Mouse (Mus musculus) limb, embryonic 15.5 days (tissue): ENCODE results near the gene Hibadh. TPM values are rescaled to one million over a fixed set of nuclear protein-coding genes. Genes with fewer than 3 reads are reported as not detected.
A peak's percentile ranks its signal among the peaks of the same experiment; 100 is the strongest.

Experiments
- ATAC-seq: fragments of 200-750 bp; cut with Nextera tagmentation; 2 replicates; pipeline ENCODE4 v1.8.0; 2017; ENCODE audit warnings: low read depth, moderate TSS enrichment; ENCODE audit not compliant: insufficient number of reproducible peaks, low FRiP score, low TSS enrichment
- H3K27ac ChIP-seq: fragments of 300-500 bp; sonication (generic); 2 replicates; pipeline ENCODE4 v1.5.1; 2015; ENCODE audit warnings: moderate library complexity, mild to moderate bottlenecking, inconsistent platforms
- H3K27me3 ChIP-seq: fragments of 300-500 bp; sonication (generic); 2 replicates; pipeline ENCODE4 v1.6.1; 2015; ENCODE audit warnings: inconsistent platforms
- H3K36me3 ChIP-seq: fragments of 300-500 bp; sonication (generic); 2 replicates; pipeline ENCODE4 v1.6.1; 2015; ENCODE audit warnings: inconsistent platforms
- H3K4me1 ChIP-seq: fragments of 300-500 bp; sonication (generic); 2 replicates; pipeline ENCODE4 v1.6.1; 2015; ENCODE audit warnings: inconsistent platforms
- H3K4me2 ChIP-seq: fragments of 300-500 bp; sonication (generic); 2 replicates; pipeline ENCODE4 v1.6.1; 2015; ENCODE audit warnings: mild to moderate bottlenecking, inconsistent platforms
- H3K4me3 ChIP-seq: fragments of 300-500 bp; sonication (generic); 2 replicates; pipeline ENCODE4 v1.5.1; 2015; ENCODE audit warnings: mild to moderate bottlenecking, inconsistent platforms
- H3K9ac ChIP-seq: fragments of 300-500 bp; sonication (generic); 2 replicates; pipeline ENCODE4 v1.6.1; 2015; ENCODE audit warnings: inconsistent platforms
- H3K9me3 ChIP-seq: fragments of 300-500 bp; sonication (generic); 2 replicates; pipeline ENCODE4 v1.6.1; 2016; ENCODE audit warnings: inconsistent platforms
- WGBS: fragments of 180-500 bp; shearing (Covaris S2); methylation state at CpG from one replicate; pipeline ENCODE4 v1.1.7; 2015; 5-methylcytosine and 5-hydroxymethylcytosine counted together
- polyA plus RNA-seq: library from polyadenylated mRNA; unstranded; fragments of >200 nt; fragmentation: Nextera tagmentation; extraction: Ambion mirVana; gene quantifications from 2 replicates; pipeline ENCODE4 v1.2.1, GENCODE M21; 2015

Hibadh gene
- polyA plus RNA-seq, 1 experiment from 2014 or later = 85.9 TPM

- peaks cover 5% of the 10 kb centered on the region; the same call in 1 of the 2 replicates for H3K4me1 ChIP-seq
- 85% methylated on average over 7 of the region's 7 CpGs for WGBS
- H3K9ac ChIP-seq = no peak overlapping the region
- no peak for ATAC-seq
- H3K9me3 ChIP-seq = no peaks in the 10 kb centered on the region
- peaks cover 7% of the 10 kb centered on the region; the same call in 1 of the 2 replicates for H3K27me3 ChIP-seq
- H3K27ac ChIP-seq = no peak overlapping the region
- H3K4me2 ChIP-seq = no peak overlapping the region
- no peaks in the 10 kb centered on the region for H3K36me3 ChIP-seq
- no peak overlapping the region for H3K4me3 ChIP-seq
Observed at GRCm38 (mm10) chr6:52507946-52508345, 132.2 kb downstream of the Hibadh start.

- WGBS = 67% methylated on average over 5 of the region's 5 CpGs
- peaks cover 5% of the 10 kb centered on the region; the same call in 1 of the 2 replicates for H3K4me1 ChIP-seq
- no peaks in the 10 kb centered on the region for H3K36me3 ChIP-seq
- no peak overlapping the region for H3K9ac ChIP-seq
- H3K27me3 ChIP-seq = peaks cover 7% of the 10 kb centered on the region; the same call in 1 of the 2 replicates
- H3K4me2 ChIP-seq = no peak overlapping the region
- no peak overlapping the region for H3K27ac ChIP-seq
- H3K4me3 ChIP-seq = no peak overlapping the region
- no peaks in the 10 kb centered on the region for H3K9me3 ChIP-seq
- ATAC-seq = no peak
Observed at GRCm38 (mm10) chr6:52507171-52507570, 133.0 kb downstream of the Hibadh start.

- no peaks in the 10 kb centered on the region for H3K9me3 ChIP-seq
- H3K36me3 ChIP-seq = no peaks in the 10 kb centered on the region
- H3K27me3 ChIP-seq = peaks cover 5% of the 10 kb centered on the region; the same call in 1 of the 2 replicates
- no peak overlapping the region for H3K9ac ChIP-seq
- ATAC-seq = no peak
- H3K27ac ChIP-seq = peak overlapping the region; percentile 68
- H3K4me3 ChIP-seq = no peak overlapping the region
- peaks cover 5% of the 10 kb centered on the region; the same call in 1 of the 2 replicates for H3K4me1 ChIP-seq
- WGBS = 70% methylated on average over 9 of the region's 9 CpGs
- no peak overlapping the region for H3K4me2 ChIP-seq
Observed at GRCm38 (mm10) chr6:52505777-52506755, 134.1 kb downstream of the Hibadh start.

GRCm38 (mm10) chr6:52504676-52505460 is 135.3 kb downstream of the Hibadh start:
- Histone ChIP-seq H3K9ac (no peak overlapping the region), H3K4me1 (peaks cover 5% of the 10 kb centered on the region; the same call in 1 of the 2 replicates), H3K4me2 (no peak overlapping the region), H3K27me3 (peaks cover 3% of the 10 kb centered on the region; the same call in 1 of the 2 replicates), H3K9me3 (no peaks in the 10 kb centered on the region), H3K4me3 (no peak overlapping the region), H3K36me3 (no peaks in the 10 kb centered on the region), H3K27ac (no peak overlapping the region)
- WGBS = 32% methylated on average over 8 of the region's 8 CpGs
- ATAC-seq = no peak

- Histone ChIP-seq H3K4me3 (no peak overlapping the region), H3K4me1 (peaks cover 5% of the 10 kb centered on the region; the same call in 1 of the 2 replicates), H3K4me2 (no peak overlapping the region), H3K9ac (no peak overlapping the region), H3K27me3 (peaks cover 3% of the 10 kb centered on the region; the same call in 1 of the 2 replicates), H3K9me3 (no peaks in the 10 kb centered on the region), H3K27ac (no peak overlapping the region), H3K36me3 (no peaks in the 10 kb centered on the region)
- 75% methylated on average over 2 of the region's 2 CpGs for WGBS
- no peak for ATAC-seq
Observed at GRCm38 (mm10) chr6:52502986-52503385, 137.2 kb downstream of the Hibadh start.

- WGBS = 77% methylated on average over 1 of the region's 1 CpGs
- H3K4me1 ChIP-seq = peaks cover 5% of the 10 kb centered on the region; the same call in 1 of the 2 replicates
- H3K9me3 ChIP-seq = no peaks in the 10 kb centered on the region
- no peak for ATAC-seq
- H3K9ac ChIP-seq = no peak overlapping the region
- no peak overlapping the region for H3K4me2 ChIP-seq
- H3K4me3 ChIP-seq = no peak overlapping the region
- no peak overlapping the region for H3K27ac ChIP-seq
- H3K36me3 ChIP-seq = no peaks in the 10 kb centered on the region
- no peaks in the 10 kb centered on the region for H3K27me3 ChIP-seq
Observed at GRCm38 (mm10) chr6:52501479-52501878, 138.7 kb downstream of the Hibadh start.

Other genes starting within 250 kb of the Hibadh start
- gene Tax1bp1, start 73.3 kb upstream of the Hibadh start, polyA plus RNA-seq = 148 and 154 TPM in 2 replicates